Comparison of ENCODE assay signal across 13 mouse cellular contexts in the genomic region with DNA sequence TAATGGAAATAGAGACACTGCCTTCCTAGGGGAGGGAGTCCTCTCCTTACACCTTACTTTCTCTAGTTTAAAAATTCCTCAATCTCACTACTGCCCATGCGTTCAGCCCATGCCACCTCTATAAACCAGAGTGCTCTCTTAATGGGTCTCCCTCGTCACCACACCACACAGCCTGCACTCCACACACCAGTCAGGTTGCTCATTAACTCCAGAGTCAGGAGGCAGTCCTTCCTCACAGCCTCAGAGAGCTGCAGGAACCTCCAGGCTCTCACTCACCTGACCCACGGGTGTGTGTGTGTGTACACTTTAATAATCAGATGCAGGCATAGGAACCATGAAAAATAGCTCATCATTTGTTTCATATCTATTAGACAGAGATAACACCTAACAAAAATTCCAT. TPM values are rescaled to one million over a fixed set of nuclear protein-coding genes. Genes with fewer than 3 reads are reported as not detected.
A peak's percentile ranks its signal among the peaks of the same experiment; 100 is the strongest.
DNase-seq lines count a peak whose midpoint lies in the region; ATAC-seq and TF ChIP-seq lines count a peak whose summit lies in the region.
"Had no signal": no experiment of that assay in that cellular context is flagged by ENCODE, and none has a peak within 500 bp of the region (broad histone marks: within the 10 kb centered on the region; RNA-seq: fewer than 3 reads in every experiment).

No protein-coding gene starts in this region.

- no peaks in the 10 kb centered on the region for H3K9me3 ChIP-seq in liver, embryonic 11.5 days (ENCODE audit: control insufficient read depth, low read length)
- H3K9me3 ChIP-seq: lung, embryonic 15.5 days; midbrain, embryonic 13.5 days; neural tube, embryonic 13.5 days had no signal

- H3K4me1 ChIP-seq in liver, adult 2 months (ENCODE audit: control insufficient read depth, insufficient read depth, low read length) = peaks cover 37% of the 10 kb centered on the region
- H3K4me1 ChIP-seq in kidney, adult 2 months (ENCODE audit: control insufficient read depth, insufficient read depth, low read length) = peaks cover 9% of the 10 kb centered on the region
- H3K4me1 ChIP-seq in liver, embryonic 11.5 days (replicated peaks; ENCODE audit: control insufficient read depth, insufficient read depth, low read length) = peaks cover 15% of the 10 kb centered on the region
- H3K4me1 ChIP-seq: midbrain, embryonic 13.5 days; neural tube, embryonic 13.5 days had no signal

- intact Hi-C loops in left cerebral cortex, postnatal 10 days (cut with DNase I) = no loop called here

- H3K4me2 ChIP-seq in liver, embryonic 11.5 days = peak overlapping the region; percentile 3; the same call in 1 of the 2 replicates
- H3K4me2 ChIP-seq: lung, embryonic 15.5 days; midbrain, embryonic 13.5 days; neural tube, embryonic 13.5 days had no signal

- H3K4me3 ChIP-seq in liver, adult 2 months (ENCODE audit: insufficient read depth, low read depth, low read length) = no peak overlapping the region
- H3K4me3 ChIP-seq in kidney, adult 2 months (ENCODE audit: insufficient read depth, low read depth, low read length) = no peak overlapping the region
- no peak overlapping the region for H3K4me3 ChIP-seq in liver, embryonic 11.5 days (ENCODE audit: low read depth, low read length)
- H3K4me3 ChIP-seq: lung, embryonic 15.5 days; midbrain, embryonic 13.5 days; neural tube, embryonic 13.5 days had no signal

- TF ChIP-seq POLR2A in liver, adult 2 months (IDR thresholded peaks at IDR 0.05; ENCODE audit: extremely low read depth, insufficient read depth, low read length) = no peak
- no peak for TF ChIP-seq POLR2A in kidney, adult 2 months (IDR thresholded peaks at IDR 0.05; ENCODE audit: low read depth, low read length)

- TF ChIP-seq CTCF in liver, adult 2 months (IDR thresholded peaks at IDR 0.05; ENCODE audit: low read depth, low read length) = no peak
- TF ChIP-seq CTCF in kidney, adult 2 months (conservative IDR thresholded peaks at IDR 0.05; ENCODE audit: insufficient read depth, insufficient read length, low read depth, low read length) = no peak

- H3K9ac ChIP-seq in liver, adult 2 months (ENCODE audit: low read depth, low read length) = no peak overlapping the region
- no peak overlapping the region for H3K9ac ChIP-seq in liver, embryonic 11.5 days (ENCODE audit: low read depth, low read length)
- H3K9ac ChIP-seq: lung, embryonic 15.5 days; midbrain, embryonic 13.5 days; neural tube, embryonic 13.5 days had no signal

- peaks cover 27% of the 10 kb centered on the region; the same call in 1 of the 2 replicates for H3K79me2 ChIP-seq in liver, adult 2 months (ENCODE audit: control insufficient read depth, insufficient read depth, low read length)

- no peaks in the 10 kb centered on the region for H3K27me3 ChIP-seq in liver, adult 2 months (ENCODE audit: control insufficient read depth, insufficient read depth, low read length)
- no peaks in the 10 kb centered on the region for H3K27me3 ChIP-seq in kidney, adult 2 months (replicated peaks; ENCODE audit: control insufficient read depth, insufficient read depth, low read length)
- H3K27me3 ChIP-seq in liver, embryonic 11.5 days (replicated peaks; ENCODE audit: control insufficient read depth, insufficient read depth, low read length) = no peaks in the 10 kb centered on the region
- H3K27me3 ChIP-seq: lung, embryonic 15.5 days; midbrain, embryonic 13.5 days; neural tube, embryonic 13.5 days had no signal

- peak; percentile 70 for DNase-seq in liver, adult 2 months (ENCODE audit: extremely low read depth, low read depth, low spot score)
- DNase-seq in liver = no peak
- peak; percentile 85 for DNase-seq in kidney, adult 2 months
- DNase-seq in liver, embryonic 11.5 days (ENCODE audit: low spot score) = no peak
- no peak for DNase-seq in layer of hippocampus, adult 18-20 months (ENCODE audit: low spot score in 2 of 2)
- DNase-seq in thymus, adult 18-20 months = no peak
- DNase-seq in left cerebral cortex, postnatal 10 days (ENCODE audit: extremely low spot score in 1 of 2, low spot score in 2 of 2) = no peak
- DNase-seq: adrenal gland, adult 8-10 months; retina, postnatal 1 day; thymus, postnatal 25 days had no signal

- WGBS in liver, adult 2 months = 29% methylated on average over 3 of the region's 3 CpGs
- 36% methylated on average over 3 of the region's 3 CpGs for WGBS in kidney, adult 2 months
- 66% methylated on average over 3 of the region's 3 CpGs for WGBS in liver, embryonic 11.5 days

- ATAC-seq in liver, embryonic 11.5 days (replicated peaks; ENCODE audit: low FRiP score) = peak; percentile 29; the same call in 1 of the 2 replicates
- ATAC-seq: midbrain, embryonic 13.5 days had no signal

- no peak overlapping the region for H3K27ac ChIP-seq in liver, adult 2 months (replicated peaks; ENCODE audit: insufficient read depth, low read depth, low read length)
- no peak overlapping the region for H3K27ac ChIP-seq in kidney, adult 2 months (ENCODE audit: insufficient read depth, low read depth, low read length)
- H3K27ac ChIP-seq in liver, embryonic 11.5 days (ENCODE audit: low read depth, low read length) = no peak overlapping the region
- H3K27ac ChIP-seq: lung, embryonic 15.5 days; midbrain, embryonic 13.5 days; neural tube, embryonic 13.5 days had no signal

- H3K36me3 ChIP-seq in liver, adult 2 months (ENCODE audit: control insufficient read depth, insufficient read depth, low read length) = peaks cover 51% of the 10 kb centered on the region
- peaks cover 3% of the 10 kb centered on the region; the same call in 1 of the 2 replicates for H3K36me3 ChIP-seq in kidney, adult 2 months (ENCODE audit: control insufficient read depth, insufficient read depth, low read length)
- H3K36me3 ChIP-seq in liver, embryonic 11.5 days (ENCODE audit: control insufficient read depth, insufficient read depth, low read length) = peaks cover 17% of the 10 kb centered on the region; the same call in 1 of the 2 replicates

RNA-seq across cellular contexts. Expression of gene Otulin, which starts 10.8 kb away (rescaled TPM):
- 29.7 and 33.4 TPM in 2 replicates for total RNA-seq in liver, adult 2 months (2014; rRNA removed)
- polyA plus RNA-seq in liver, adult 2 months (2012; rRNA removed) = 49.3 and 58.0 TPM in 2 replicates
- 29.0 and 34.4 TPM in 2 replicates for polyA plus RNA-seq in kidney, adult 2 months (2012; rRNA removed)
- polyA plus RNA-seq in liver, embryonic 11.5 days (2014; fragmentation: Nextera tagmentation; extraction: Ambion mirVana) = 45.9 and 47.5 TPM in 2 replicates
- 10 to 100 TPM; 20.7 to 21.4 TPM for total RNA-seq in layer of hippocampus, adult 18-20 months (2021)
- 10 to 100 TPM; 22.8 to 28.6 TPM for total RNA-seq in left cerebral cortex, postnatal 10 days (2021)

Comparison
In these comparisons a context has a peak if more than half of its experiments do, and no peak if none do; other contexts are left out.
1. DNase-seq: peak in liver, adult 2 months (single experiment) and kidney, adult 2 months (single experiment); none in liver (single experiment), liver, embryonic 11.5 days (single experiment), layer of hippocampus, adult 18-20 months (0 of 2), thymus, adult 18-20 months (0 of 2) and left cerebral cortex, postnatal 10 days (0 of 2).